ENCODE assay signal across 24 mouse cellular contexts in genomic region chr3:154755225-154755624, GRCm38 (mm10).
DNase-seq lines count a peak whose midpoint lies in the region; ATAC-seq and TF ChIP-seq lines count a peak whose summit lies in the region.
"Had no signal": no experiment of that assay in that cellular context is flagged by ENCODE, and none has a peak within 500 bp of the region (broad histone marks: within the 10 kb centered on the region; RNA-seq: fewer than 3 reads in every experiment).

No protein-coding gene starts in this region.

- TF ChIP-seq CTCF in C2C12 (IDR thresholded peaks at IDR 0.05; ENCODE audit: control insufficient read depth, insufficient read depth, insufficient read length): no peak

- no peaks in the 10 kb centered on the region for H3K4me1 ChIP-seq in intestine, embryonic 14.5 days (replicated peaks; ENCODE audit: control insufficient read depth, insufficient read depth, low read length)
- H3K4me1 ChIP-seq in intestine, embryonic 16.5 days (ENCODE audit: control insufficient read depth, insufficient read depth, low read length): no peaks in the 10 kb centered on the region
- H3K4me1 ChIP-seq in heart, embryonic 11.5 days (ENCODE audit: control insufficient read depth, insufficient read depth, low read length): no peaks in the 10 kb centered on the region
- H3K4me1 ChIP-seq: embryonic facial prominence, embryonic 13.5 days; embryonic facial prominence, embryonic 15.5 days; forebrain, embryonic 13.5 days; forebrain, embryonic 15.5 days had no signal

- no peaks in the 10 kb centered on the region for H3K36me3 ChIP-seq in intestine, embryonic 14.5 days (ENCODE audit: control insufficient read depth, insufficient read depth, low read length)
- no peaks in the 10 kb centered on the region for H3K36me3 ChIP-seq in intestine, embryonic 16.5 days (ENCODE audit: control insufficient read depth, insufficient read depth, low read length)
- H3K36me3 ChIP-seq in C2C12 (ENCODE audit: control insufficient read depth, insufficient read depth) (no peaks in the 10 kb centered on the region), myocyte (ENCODE audit: control insufficient read depth, insufficient read depth) (no peaks in the 10 kb centered on the region)
- H3K36me3 ChIP-seq in heart, embryonic 11.5 days (ENCODE audit: control insufficient read depth, insufficient read depth, low read length): no peaks in the 10 kb centered on the region
- H3K36me3 ChIP-seq: embryonic facial prominence, embryonic 13.5 days; embryonic facial prominence, embryonic 15.5 days; forebrain, embryonic 15.5 days had no signal

- peak; percentile 4 for DNase-seq in intestine, embryonic 14.5 days (ENCODE audit: low spot score)
- DNase-seq in cerebellum, postnatal 25 days: no peak
- DNase-seq: adrenal gland, adult 8-10 months; adrenal gland, postnatal 14 days; adrenal gland, postnatal 36 days; B cell, adult 2 months; cerebellum, adult 11-12 months; cerebellum, adult 2 months; cerebellum, adult 9-10 months; cerebellum, postnatal 10 days; cerebellum, postnatal 36 days; embryo, embryonic 11 days; forebrain, postnatal 0 days had no signal

- no peaks in the 10 kb centered on the region for H3K9me3 ChIP-seq in intestine, embryonic 14.5 days (ENCODE audit: control insufficient read depth, low read length)
- no peaks in the 10 kb centered on the region for H3K9me3 ChIP-seq in intestine, embryonic 16.5 days (ENCODE audit: control insufficient read depth, low read length)
- no peaks in the 10 kb centered on the region for H3K9me3 ChIP-seq in heart, embryonic 11.5 days (replicated peaks; ENCODE audit: control insufficient read depth, low read length)
- H3K9me3 ChIP-seq: embryonic facial prominence, embryonic 13.5 days; embryonic facial prominence, embryonic 15.5 days; forebrain, embryonic 13.5 days; forebrain, embryonic 15.5 days had no signal

- no peak overlapping the region for H3K27ac ChIP-seq in intestine, embryonic 14.5 days (ENCODE audit: low read depth)
- no peak overlapping the region for H3K27ac ChIP-seq in intestine, embryonic 16.5 days (ENCODE audit: low read length)
- no peak overlapping the region for H3K27ac ChIP-seq in heart, embryonic 11.5 days (ENCODE audit: low read depth, low read length)
- H3K27ac ChIP-seq: embryonic facial prominence, embryonic 13.5 days; embryonic facial prominence, embryonic 15.5 days; forebrain, embryonic 13.5 days; forebrain, embryonic 15.5 days had no signal

- H3K27me3 ChIP-seq in intestine, embryonic 14.5 days (replicated peaks; ENCODE audit: control insufficient read depth, insufficient read depth, low read length): no peaks in the 10 kb centered on the region
- H3K27me3 ChIP-seq in intestine, embryonic 16.5 days (replicated peaks; ENCODE audit: control insufficient read depth, insufficient read depth, low read length): no peaks in the 10 kb centered on the region
- H3K27me3 ChIP-seq in C2C12 (ENCODE audit: control insufficient read depth, insufficient read depth, insufficient read length) (no peaks in the 10 kb centered on the region), myocyte (ENCODE audit: control insufficient read depth, insufficient read depth, insufficient read length) (no peaks in the 10 kb centered on the region)
- no peaks in the 10 kb centered on the region for H3K27me3 ChIP-seq in heart, embryonic 11.5 days (ENCODE audit: control insufficient read depth, insufficient read depth, low read length)
- H3K27me3 ChIP-seq: embryonic facial prominence, embryonic 13.5 days; embryonic facial prominence, embryonic 15.5 days; forebrain, embryonic 13.5 days; forebrain, embryonic 15.5 days; Patski had no signal

- no peak overlapping the region for H3K4me2 ChIP-seq in intestine, embryonic 14.5 days (ENCODE audit: low read length)
- H3K4me2 ChIP-seq in intestine, embryonic 16.5 days (ENCODE audit: low read depth, low read length): no peak overlapping the region
- peak overlapping the region; percentile 51 for H3K4me2 ChIP-seq in myocyte (ENCODE audit: low read depth)
- no peak overlapping the region for H3K4me2 ChIP-seq in heart, embryonic 11.5 days
- H3K4me2 ChIP-seq: embryonic facial prominence, embryonic 13.5 days; embryonic facial prominence, embryonic 15.5 days; forebrain, embryonic 13.5 days; forebrain, embryonic 15.5 days had no signal

- H3K79me3 ChIP-seq in C2C12 (ENCODE audit: low read depth): no peaks in the 10 kb centered on the region

- H3K79me2 ChIP-seq in C2C12 (ENCODE audit: control insufficient read depth, insufficient read depth): no peaks in the 10 kb centered on the region
- no peaks in the 10 kb centered on the region for H3K79me2 ChIP-seq in myocyte (ENCODE audit: control insufficient read depth, insufficient read depth)

- no peak overlapping the region for H3K9ac ChIP-seq in intestine, embryonic 14.5 days (ENCODE audit: low read length)
- H3K9ac ChIP-seq in intestine, embryonic 16.5 days (ENCODE audit: low read depth, low read length): no peak overlapping the region
- H3K9ac ChIP-seq in heart, embryonic 11.5 days (ENCODE audit: low read depth, low read length): no peak overlapping the region
- H3K9ac ChIP-seq: embryonic facial prominence, embryonic 13.5 days; embryonic facial prominence, embryonic 15.5 days; forebrain, embryonic 13.5 days; forebrain, embryonic 15.5 days; forebrain, postnatal 0 days had no signal

- H3K4me3 ChIP-seq in intestine, embryonic 14.5 days (ENCODE audit: low read depth, low read length): no peak overlapping the region
- no peak overlapping the region for H3K4me3 ChIP-seq in intestine, embryonic 16.5 days (ENCODE audit: low read length)
- H3K4me3 ChIP-seq in C2C12 (ENCODE audit: insufficient read depth, poor library complexity, severe bottlenecking) (no peak overlapping the region), myocyte (no peak overlapping the region)
- H3K4me3 ChIP-seq in heart, embryonic 11.5 days (ENCODE audit: low read depth, low read length): no peak overlapping the region
- H3K4me3 ChIP-seq: embryonic facial prominence, embryonic 13.5 days; embryonic facial prominence, embryonic 15.5 days; erythroblast, embryonic 14.5 days; forebrain, embryonic 13.5 days; forebrain, embryonic 15.5 days had no signal

- no peak for TF ChIP-seq POLR2A in myocyte (IDR thresholded peaks at IDR 0.05; ENCODE audit: insufficient read length, low read depth)

- H3ac ChIP-seq in C2C12 (ENCODE audit: control insufficient read depth, insufficient read length, low read depth) (no peak overlapping the region), myocyte (ENCODE audit: control insufficient read depth, insufficient read length) (no peak overlapping the region)

- 89% methylated on average over 3 of the region's 3 CpGs for WGBS in intestine, embryonic 14.5 days
- WGBS in intestine, embryonic 16.5 days: 85% methylated on average over 3 of the region's 3 CpGs
- 87% methylated on average over 3 of the region's 3 CpGs for WGBS in heart, embryonic 11.5 days (ENCODE audit: insufficient replicate concordance)

- ATAC-seq in intestine, embryonic 14.5 days (replicated peaks; ENCODE audit: low FRiP score, low TSS enrichment, low read depth): no peak
- no peak for ATAC-seq in intestine, embryonic 16.5 days
- ATAC-seq in heart, embryonic 11.5 days (replicated peaks; ENCODE audit: insufficient number of reproducible peaks, low FRiP score, low TSS enrichment): no peak
- ATAC-seq: activated CD4-positive, CD25-positive, alpha-beta regulatory T cell, adult 4 months; forebrain, embryonic 13.5 days; forebrain, embryonic 15.5 days; forebrain, postnatal 0 days had no signal

TF ChIP-seq in C2C12, 6 proteins besides CTCF, POLR2A, EP300 and RAD21:
- TF ChIP-seq FOSL1 (IDR thresholded peaks at IDR 0.05; ENCODE audit: insufficient read depth, low read length, poor library complexity, severe bottlenecking): no peak
- peak; percentile 90 for TF ChIP-seq CEBPB (IDR thresholded peaks at IDR 0.05; ENCODE audit: low read depth)

TF ChIP-seq in myocyte, 11 proteins besides CTCF, POLR2A, EP300 and RAD21:
- no peak for TF ChIP-seq MYOG (IDR thresholded peaks at IDR 0.05; ENCODE audit: control insufficient read depth in 1 of 3, insufficient read depth in 1 of 3, insufficient read length in 2 of 3, low read depth in 2 of 3)
- TF ChIP-seq CEBPB (IDR thresholded peaks at IDR 0.05; ENCODE audit: insufficient read depth, poor library complexity, severe bottlenecking): peak; percentile 75
